Mouse (Mus musculus): ENCODE measurements around the gene Mmd2.

DNA sequence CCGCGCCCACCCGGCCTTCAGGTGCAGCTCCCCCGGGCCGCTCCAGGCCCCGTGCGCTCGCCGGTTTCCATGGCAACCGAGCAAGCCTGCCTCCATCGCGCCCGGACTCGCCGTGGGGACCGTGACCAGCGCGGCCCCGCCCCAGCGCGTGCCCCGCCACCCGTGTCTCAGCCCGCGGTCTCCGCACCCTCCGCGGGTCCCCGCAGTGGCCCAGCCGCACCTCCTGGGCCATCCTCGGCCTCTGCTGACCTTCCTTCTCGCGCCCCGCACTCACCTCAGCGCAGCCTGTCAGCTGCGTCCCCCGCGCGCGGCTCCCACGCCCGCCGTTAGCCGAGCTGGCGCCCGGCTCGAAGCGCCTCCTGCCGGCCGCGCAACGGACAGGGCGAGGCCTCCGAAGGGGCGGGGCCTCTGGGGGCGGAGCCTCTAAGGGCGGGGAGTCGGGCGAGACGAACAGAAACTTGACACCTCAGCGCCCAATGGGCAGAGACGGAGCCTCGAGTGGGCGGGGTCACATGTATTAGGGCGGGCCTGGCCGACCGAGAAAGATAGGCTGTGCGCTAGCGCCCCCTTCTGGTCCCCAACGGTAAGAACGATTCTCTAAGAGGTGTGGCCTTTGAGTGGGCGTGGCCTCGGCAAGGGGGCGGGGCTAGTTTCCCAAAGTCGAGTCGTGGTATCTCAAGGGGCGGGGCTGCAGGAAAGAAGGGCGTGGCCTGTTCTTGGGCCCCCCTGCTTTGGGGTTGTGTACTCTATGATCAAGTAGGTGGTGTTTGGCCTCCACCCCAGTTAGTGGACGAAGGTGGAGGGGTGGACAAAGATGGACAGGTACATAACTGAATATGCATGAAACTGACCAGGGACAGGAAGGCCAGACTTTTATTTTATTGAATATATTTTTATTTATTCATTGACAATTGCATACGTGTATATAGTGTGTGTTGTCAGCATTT, 57.6 kb downstream of the Mmd2 start, which contains the start of gene Radil:
- TF ChIP-seq CTCF (IDR thresholded peaks at IDR 0.05; ENCODE audit: extremely low read depth, insufficient read depth, low read length), result peak; percentile 81
- 0 out of 2 replicates have a peak, but pooled peaks have one; percentile 34 for TF ChIP-seq POLR2A (IDR thresholded peaks at IDR 0.05; ENCODE audit: extremely low read depth, insufficient read depth, low read length)

Data from cortical plate, adult 2 months (tissue).